Mouse (Mus musculus): ENCODE results near the gene Rbfox3. TPM values are rescaled to one million over a fixed set of nuclear protein-coding genes. Genes with fewer than 3 reads are reported as not detected.

The Rbfox3 gene
- polyA plus RNA-seq, 1 experiment from 2014 or later, result not detected

DNA sequence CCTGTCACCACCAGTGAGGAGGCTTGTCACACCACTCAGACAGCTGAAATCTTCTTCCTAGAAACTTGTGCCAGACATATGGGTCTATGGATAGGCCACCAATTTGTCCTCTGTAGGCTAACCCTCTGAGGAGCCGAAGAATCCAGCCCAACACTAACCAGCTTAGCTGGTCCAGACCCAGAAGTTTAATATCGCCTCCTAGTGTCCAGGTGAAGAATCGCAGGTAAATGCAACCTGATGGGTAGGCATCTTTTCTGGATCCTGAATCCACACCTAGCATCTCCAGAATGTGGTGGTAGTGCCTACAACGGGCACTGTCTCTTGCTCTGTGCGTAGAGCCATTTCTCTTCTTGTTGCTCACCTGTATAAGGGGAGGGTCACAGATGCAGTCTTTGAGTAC lies 391.1 kb downstream of the Rbfox3 start:
- ChIA-PET CTCF (no interaction called here), POLR2A (no interaction called here)
- no peaks in the 10 kb centered on the region for H3K27me3 ChIP-seq
- in situ Hi-C loops (cut with MboI; ENCODE audit: low pct_unique_long_range_greater_than_20kb), result no loop called here
- DNase-seq (ENCODE audit: low read depth, low spot score) (no peak), ATAC-seq (no peak)
- no peak for TF ChIP-seq CTCF (IDR thresholded peaks at IDR 0.05)

GRCm38 (mm10) chr11:118518743-118519142 lies 392.7 kb downstream of the Rbfox3 start:
- no peaks in the 10 kb centered on the region for H3K27me3 ChIP-seq
- ATAC-seq, result no peak
- POLR2A ChIA-PET, result no interaction called here
- DNase-seq (ENCODE audit: low read depth, low spot score), result no peak
- in situ Hi-C loops (cut with MboI; ENCODE audit: low pct_unique_long_range_greater_than_20kb), result no loop called here
- TF ChIP-seq CTCF (IDR thresholded peaks at IDR 0.05), result no peak
- CTCF ChIA-PET, result no interaction called here

DNA sequence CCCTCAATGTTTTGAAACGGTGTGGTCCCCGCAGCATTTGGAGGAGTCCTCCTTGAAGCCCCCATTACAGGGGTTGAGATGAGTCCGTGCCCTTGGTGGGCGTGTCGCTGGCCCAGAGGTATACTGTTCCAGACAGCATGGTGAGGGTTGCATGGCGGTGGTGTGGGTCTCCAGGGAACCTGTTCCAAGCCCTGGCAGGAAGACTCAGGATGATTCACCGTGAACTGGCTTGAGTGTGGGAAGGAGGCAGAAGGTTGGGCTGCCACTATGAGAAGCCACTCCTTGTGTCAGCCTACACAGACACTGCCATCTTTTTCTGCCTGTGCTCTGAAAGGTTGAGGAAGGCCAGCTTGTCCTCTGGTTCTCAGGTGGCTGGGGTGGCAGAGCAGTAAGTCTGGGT lies 393.5 kb downstream of the Rbfox3 start:
- no peak for ATAC-seq
- no peak for TF ChIP-seq CTCF (IDR thresholded peaks at IDR 0.05)
- in situ Hi-C loops (cut with MboI; ENCODE audit: low pct_unique_long_range_greater_than_20kb), result no loop called here
- POLR2A ChIA-PET, result no interaction called here
- H3K27me3 ChIP-seq, result no peaks in the 10 kb centered on the region
- no peak for DNase-seq (ENCODE audit: low read depth, low spot score)
- CTCF ChIA-PET, result no interaction called here

- TF ChIP-seq CTCF (IDR thresholded peaks at IDR 0.05), result no peak
- ChIA-PET POLR2A (no interaction called here), CTCF (interaction anchor here (1.5 to 2.5 kb wide), 2 partner anchors 9 to 227 kb away, joined by 3 to 6 read pairs; no protein-coding TSS in a partner anchor)
- in situ Hi-C loops (cut with MboI; ENCODE audit: low pct_unique_long_range_greater_than_20kb), result no loop called here
- ATAC-seq (no peak), DNase-seq (ENCODE audit: low read depth, low spot score) (no peak)
- H3K27me3 ChIP-seq, result peaks cover 3% of the 10 kb centered on the region
Measured at GRCm38 (mm10) chr11:118512257-118512910, 399.0 kb downstream of the Rbfox3 start.

DNA sequence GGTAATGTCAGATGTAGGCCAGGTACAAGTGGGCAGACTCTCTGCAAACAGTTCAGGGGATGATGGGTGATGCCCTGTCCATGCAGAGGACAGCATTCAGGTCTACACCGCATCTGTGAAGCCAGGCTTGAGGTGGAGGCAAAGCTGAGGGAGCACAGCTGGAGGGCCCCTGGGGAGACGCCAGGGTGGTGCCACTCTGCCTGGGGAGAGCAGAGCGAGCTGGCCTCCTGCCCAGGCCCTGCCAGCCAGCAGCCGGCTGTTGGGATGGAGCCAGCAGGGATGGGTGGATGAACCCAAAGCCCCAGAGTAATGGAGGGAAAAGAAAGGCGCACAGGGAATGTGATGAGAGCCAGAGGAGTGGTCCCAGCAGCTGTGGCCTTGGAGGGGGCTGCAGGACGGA lies 399.5 kb downstream of the Rbfox3 start:
- POLR2A ChIA-PET, result no interaction called here
- no peak for ATAC-seq
- no peak for TF ChIP-seq CTCF (IDR thresholded peaks at IDR 0.05)
- H3K27me3 ChIP-seq, result peaks cover 8% of the 10 kb centered on the region
- no peak for DNase-seq (ENCODE audit: low read depth, low spot score)
- CTCF ChIA-PET, result interaction anchor here (1.5 to 2.5 kb wide), 2 partner anchors 9 to 227 kb away, joined by 3 to 6 read pairs; no protein-coding TSS in a partner anchor
- in situ Hi-C loops (cut with MboI; ENCODE audit: low pct_unique_long_range_greater_than_20kb), result no loop called here

- ATAC-seq (no peak), DNase-seq (ENCODE audit: low read depth, low spot score) (no peak)
- H3K27me3 ChIP-seq, result peaks cover 39% of the 10 kb centered on the region
- ChIA-PET CTCF (interaction anchor here (0.7 to 1.6 kb wide), 5 partner anchors 10 to 34 kb away, joined by 3 to 5 read pairs (median 4); no protein-coding TSS in a partner anchor), POLR2A (no interaction called here)
- in situ Hi-C loops (cut with MboI; ENCODE audit: low pct_unique_long_range_greater_than_20kb), result no loop called here
- no peak for TF ChIP-seq CTCF (IDR thresholded peaks at IDR 0.05)
Measured at GRCm38 (mm10) chr11:118508341-118508740, 403.1 kb downstream of the Rbfox3 start.

GRCm38 (mm10) chr11:118507904-118508303 lies 403.5 kb downstream of the Rbfox3 start:
- CTCF ChIA-PET, result interaction anchor here (0.7 to 1.6 kb wide), 8 partner anchors 10 to 62 kb away, joined by 3 to 5 read pairs (median 4); no protein-coding TSS in a partner anchor
- POLR2A ChIA-PET, result interaction anchor here (0.7 kb wide), 1 partner anchor 15 kb away, joined by 3 read pairs; no protein-coding TSS in a partner anchor
- peaks cover 39% of the 10 kb centered on the region for H3K27me3 ChIP-seq
- no peak for DNase-seq (ENCODE audit: low read depth, low spot score)
- TF ChIP-seq CTCF (IDR thresholded peaks at IDR 0.05), result no peak
- in situ Hi-C loops (cut with MboI; ENCODE audit: low pct_unique_long_range_greater_than_20kb), result no loop called here
- no peak for ATAC-seq

GRCm38 (mm10) chr11:118507095-118507494 lies 404.3 kb downstream of the Rbfox3 start:
- TF ChIP-seq CTCF (IDR thresholded peaks at IDR 0.05), result no peak
- ATAC-seq (no peak), DNase-seq (ENCODE audit: low read depth, low spot score) (no peak)
- in situ Hi-C loops (cut with MboI; ENCODE audit: low pct_unique_long_range_greater_than_20kb), result no loop called here
- ChIA-PET POLR2A (no interaction called here), CTCF (interaction anchor here (0.9 to 1.6 kb wide), 4 partner anchors 12 to 61 kb away, joined by 4 to 5 read pairs (median 4); no protein-coding TSS in a partner anchor)
- peaks cover 39% of the 10 kb centered on the region for H3K27me3 ChIP-seq

DNA sequence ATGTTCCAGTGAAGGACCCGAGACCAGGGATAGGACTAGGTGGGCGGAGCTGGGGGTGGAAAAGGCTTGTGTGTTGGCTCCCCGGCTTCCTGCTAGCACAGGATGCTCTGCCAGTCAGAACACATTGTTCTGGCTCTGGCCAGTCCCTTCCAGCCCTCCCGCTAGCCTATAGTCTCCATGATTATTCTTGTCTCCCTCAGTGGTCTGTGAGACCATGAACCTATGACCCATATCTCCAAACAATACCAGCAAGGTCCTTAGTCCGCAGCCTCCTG lies 407.3 kb downstream of the Rbfox3 start:
- ATAC-seq (no peak), DNase-seq (ENCODE audit: low read depth, low spot score) (no peak)
- CTCF ChIA-PET, result no interaction called here
- in situ Hi-C loops (cut with MboI; ENCODE audit: low pct_unique_long_range_greater_than_20kb), result no loop called here
- TF ChIP-seq CTCF (IDR thresholded peaks at IDR 0.05), result no peak
- POLR2A ChIA-PET, result no interaction called here
- H3K27me3 ChIP-seq, result peaks cover 39% of the 10 kb centered on the region

DNA sequence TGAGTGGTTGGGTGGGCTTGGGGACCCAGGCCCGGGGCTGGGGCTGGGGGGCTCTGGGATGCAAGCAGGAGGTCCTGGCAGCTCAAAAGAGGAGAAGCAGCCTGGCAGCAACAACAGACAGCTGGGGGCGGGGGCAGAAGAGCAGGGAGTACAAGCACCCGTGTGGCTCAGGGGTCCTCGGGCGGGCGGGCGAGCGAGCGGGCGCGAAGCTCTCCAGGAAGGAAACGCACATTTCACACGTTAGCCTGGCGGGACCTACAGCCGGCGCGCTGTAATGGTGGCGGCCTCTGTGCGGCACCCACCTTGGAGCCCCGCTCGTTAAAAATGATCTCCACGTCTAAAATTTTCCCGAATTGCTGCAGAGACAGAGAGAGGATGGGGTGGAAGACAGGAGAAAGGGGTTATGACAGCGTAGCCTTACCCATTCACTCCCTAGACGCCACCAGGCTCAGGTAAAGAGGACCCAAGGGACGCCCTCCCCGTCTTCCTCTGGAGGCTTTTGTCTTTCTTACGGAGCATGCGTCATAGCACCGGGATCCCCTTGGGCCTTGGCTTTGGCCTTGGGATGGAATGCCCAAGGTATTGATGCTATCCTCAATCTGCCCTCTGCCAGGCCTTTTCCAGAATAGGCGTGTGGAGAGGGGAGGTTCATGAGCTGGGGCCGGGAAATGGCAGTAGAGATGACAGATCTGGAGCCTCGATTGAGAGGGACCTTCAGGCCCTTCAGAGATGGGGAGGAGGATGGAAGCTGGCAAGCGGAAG lies 407.8 kb downstream of the Rbfox3 start:
- H3K27me3 ChIP-seq, result peaks cover 39% of the 10 kb centered on the region
- POLR2A ChIA-PET, result no interaction called here
- ATAC-seq, result no peak
- CTCF ChIA-PET, result no interaction called here
- no peak for TF ChIP-seq CTCF (IDR thresholded peaks at IDR 0.05)
- in situ Hi-C loops (cut with MboI; ENCODE audit: low pct_unique_long_range_greater_than_20kb), result no loop called here
- DNase-seq (ENCODE audit: low read depth, low spot score), result no peak

- H3K27me3 ChIP-seq, result peaks cover 39% of the 10 kb centered on the region
- ATAC-seq, result no peak
- DNase-seq (ENCODE audit: low read depth, low spot score), result no peak
- in situ Hi-C loops (cut with MboI; ENCODE audit: low pct_unique_long_range_greater_than_20kb), result no loop called here
- ChIA-PET POLR2A (no interaction called here), CTCF (no interaction called here)
- no peak for TF ChIP-seq CTCF (IDR thresholded peaks at IDR 0.05)
Measured at GRCm38 (mm10) chr11:118502990-118503389, 408.4 kb downstream of the Rbfox3 start.
